Mouse (Mus musculus): Measurements from ENCODE around the gene Ibtk. TPM values are rescaled to one million over a fixed set of nuclear protein-coding genes. Genes with fewer than 3 reads are reported as not detected.

The Ibtk gene
- 129 TPM for polyA plus RNA-seq (2014; fragmentation: Illumina TruSeq; extraction: RNeasy Lipid Tissue Mini Kit (QIAGEN cat#74804); ENCODE audit: low read depth, low replicate concordance)

DNA sequence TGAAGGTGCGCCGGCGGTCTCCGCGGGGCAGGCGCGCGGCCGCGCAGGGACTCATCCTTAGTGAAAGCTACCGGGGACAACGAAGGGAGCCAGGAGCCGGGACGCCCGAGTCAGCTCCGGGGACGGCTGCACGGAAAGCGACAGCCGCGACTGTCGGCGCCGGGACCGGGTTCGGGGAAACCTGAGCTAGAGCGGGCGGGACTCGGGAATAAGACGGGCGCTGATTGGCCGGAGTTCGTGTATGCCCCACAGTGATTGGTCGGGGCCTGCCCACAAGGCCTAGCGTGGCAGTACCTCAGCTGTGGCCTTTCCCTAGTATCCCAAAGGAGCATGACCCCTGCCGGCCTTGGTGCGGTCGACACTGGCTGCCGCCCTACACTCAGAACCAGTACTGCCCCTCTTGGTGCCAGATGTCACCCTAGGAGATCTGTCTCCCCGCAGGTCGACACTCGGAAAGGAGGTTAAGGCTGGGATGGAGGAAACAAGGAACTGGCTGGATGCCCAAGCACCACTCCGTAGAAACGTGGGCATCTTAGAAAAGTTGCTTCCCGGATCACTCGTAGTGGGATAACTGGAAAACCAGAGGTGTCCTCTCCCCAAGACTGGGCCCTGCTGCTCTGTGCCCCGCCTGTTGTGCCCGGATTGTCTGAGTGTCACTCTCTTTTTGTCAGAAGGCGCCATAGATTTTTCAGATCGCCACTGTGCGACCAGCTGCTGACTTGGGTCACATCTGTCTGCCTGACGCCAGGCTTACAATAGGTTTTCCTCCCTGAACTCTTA is at the start of gene Ibtk:
Ibtk (minus strand) TSS at position 193 of the 780 bp plus-strand sequence.

Other genes with a start within 250 kb of the Ibtk start
- 3.3 TPM for gene Tpbg, start 93.0 kb upstream of the Ibtk start, polyA plus RNA-seq (2014; fragmentation: Illumina TruSeq; extraction: RNeasy Lipid Tissue Mini Kit (QIAGEN cat#74804); ENCODE audit: low read depth, low replicate concordance)